Mouse (Mus musculus) testis, adult 2 months (tissue): ENCODE measurements around the gene Pitpnc1.

Experiments used
- CTCF ChIP-seq: fragments of 200-500 bp; IDR thresholded peaks from 2 replicates; pipeline ENCODE4 v1.5.1; 2012; ENCODE audit warnings: low read depth, mild to moderate bottlenecking, inconsistent platforms, low read length, moderate library complexity; ENCODE audit not compliant: control insufficient read depth, insufficient read depth, insufficient replicate concordance
- POLR2A ChIP-seq: fragments of 200-500 bp; IDR thresholded peaks from 2 replicates; pipeline ENCODE4 v1.6.1; 2012; ENCODE audit warnings: low read depth, mild to moderate bottlenecking, inconsistent platforms, low read length, moderate library complexity; ENCODE audit not compliant: control insufficient read depth

GRCm38 (mm10) chr11:107321819-107322218, 148.7 kb downstream of the Pitpnc1 start:
- TF ChIP-seq CTCF = no peak
- TF ChIP-seq POLR2A = no peak
